Mouse (Mus musculus): ENCODE results near the gene Ece1.

The Ece1 gene

GRCm38 (mm10) chr4:137855741-137856341, 6.2 kb upstream of the Ece1 start:
- DNase-seq (ENCODE audit: low spot score), result no peak

- peak; percentile 80 for DNase-seq (ENCODE audit: low spot score)
These were observed 4.9 kb upstream of the Ece1 start for GRCm38 (mm10) chr4:137857116-137857515.

GRCm38 (mm10) chr4:137858371-137858770, 3.7 kb upstream of the Ece1 start:
- no peak for DNase-seq (ENCODE audit: low spot score)

GRCm38 (mm10) chr4:137861461-137862011, 501 bp upstream of the Ece1 start:
- no peak for DNase-seq (ENCODE audit: low spot score)

GRCm38 (mm10) chr4:137862516-137863240, 641 bp downstream of the Ece1 start:
- no peak for DNase-seq (ENCODE audit: low spot score)

GRCm38 (mm10) chr4:137864031-137864430, 2.0 kb downstream of the Ece1 start:
- DNase-seq (ENCODE audit: low spot score), result no peak

- DNase-seq (ENCODE audit: low spot score), result no peak
These were observed 2.7 kb downstream of the Ece1 start for GRCm38 (mm10) chr4:137864769-137865168.

GRCm38 (mm10) chr4:137865221-137865641, 3.2 kb downstream of the Ece1 start:
- DNase-seq (ENCODE audit: low spot score), result no peak

- peak; percentile 73 for DNase-seq (ENCODE audit: low spot score)
These were observed 4.3 kb downstream of the Ece1 start for GRCm38 (mm10) chr4:137866206-137866863.

GRCm38 (mm10) chr4:137867225-137867624, 5.2 kb downstream of the Ece1 start:
- DNase-seq (ENCODE audit: low spot score), result no peak

GRCm38 (mm10) chr4:137867675-137868257, 5.7 kb downstream of the Ece1 start:
- no peak for DNase-seq (ENCODE audit: low spot score)

- no peak for DNase-seq (ENCODE audit: low spot score)
These were observed 7.7 kb downstream of the Ece1 start for GRCm38 (mm10) chr4:137869667-137870274.

- no peak for DNase-seq (ENCODE audit: low spot score)
These were observed 8.9 kb downstream of the Ece1 start for GRCm38 (mm10) chr4:137870979-137871378.

GRCm38 (mm10) chr4:137871431-137871830, 9.4 kb downstream of the Ece1 start:
- no peak for DNase-seq (ENCODE audit: low spot score)

GRCm38 (mm10) chr4:137874337-137874736, 12.3 kb downstream of the Ece1 start:
- no peak for DNase-seq (ENCODE audit: low spot score)

- DNase-seq (ENCODE audit: low spot score), result no peak
These were observed 12.8 kb downstream of the Ece1 start for GRCm38 (mm10) chr4:137874826-137875225.

GRCm38 (mm10) chr4:137875466-137876092, 13.5 kb downstream of the Ece1 start:
- DNase-seq (ENCODE audit: low spot score), result no peak

GRCm38 (mm10) chr4:137876834-137877233, 14.8 kb downstream of the Ece1 start:
- no peak for DNase-seq (ENCODE audit: low spot score)

- DNase-seq (ENCODE audit: low spot score), result peak; percentile 30
These were observed 15.4 kb downstream of the Ece1 start for GRCm38 (mm10) chr4:137877432-137877881.

- DNase-seq (ENCODE audit: low spot score), result no peak
These were observed 17.5 kb downstream of the Ece1 start for GRCm38 (mm10) chr4:137879383-137880156.

GRCm38 (mm10) chr4:137881445-137881844, 19.4 kb downstream of the Ece1 start:
- no peak for DNase-seq (ENCODE audit: low spot score)
